Mouse (Mus musculus) ES-Bruce4 (cell line): Measurements from ENCODE around the gene Gsta2.
"Not testable (repeated sequence)": the region's sequence is repeated elsewhere in the genome, so short reads cannot be mapped to it uniquely, and the experiment has no call there.

Experiments used
- CTCF ChIP-seq: IDR thresholded peaks from one replicate; pipeline ENCODE4 v1.8.1; 2011; ENCODE audit warnings: low read depth, low read length
- POLR2A ChIP-seq: IDR thresholded peaks from one replicate; pipeline ENCODE4 v1.8.1; 2011; ENCODE audit warnings: low read length; ENCODE audit not compliant: insufficient read depth

DNA sequence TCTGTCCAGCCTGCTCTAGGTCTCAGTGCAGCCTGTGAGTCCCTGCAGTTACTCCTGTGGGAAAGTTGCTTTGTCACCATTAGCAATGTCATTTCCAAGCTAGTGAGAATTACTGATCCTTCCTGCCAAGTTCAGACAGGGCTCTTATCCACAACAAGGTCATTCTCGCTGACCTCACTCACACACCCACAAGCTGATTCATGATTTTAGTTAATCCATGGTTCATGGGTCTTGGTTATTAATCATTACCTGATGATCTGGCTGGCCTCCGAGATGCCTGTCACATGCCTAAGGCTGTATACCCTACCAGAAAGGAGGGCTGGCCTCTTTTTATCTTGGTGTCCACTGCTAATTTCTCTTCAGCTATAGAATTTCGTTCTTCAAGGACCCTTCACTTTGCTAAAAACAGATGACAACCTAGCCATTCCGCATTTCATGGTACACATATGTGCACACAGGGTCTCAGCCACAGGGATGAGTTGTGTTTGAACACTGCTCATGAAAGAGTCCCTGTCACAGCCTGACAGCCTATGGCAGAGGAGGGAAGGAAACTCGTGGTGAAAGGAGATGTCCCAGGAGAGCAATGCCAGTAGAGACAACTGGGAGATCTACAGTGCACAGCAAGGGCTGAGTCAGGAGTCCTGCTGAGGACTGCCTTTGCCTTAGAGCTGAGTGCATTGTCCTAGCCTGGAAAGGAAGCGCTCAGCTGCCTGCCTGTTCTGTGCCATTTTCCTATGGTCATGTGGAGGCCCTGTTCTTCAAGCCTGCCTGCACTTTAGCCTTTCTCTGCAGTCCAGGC is 7.2 kb downstream of the Gsta2 start:
- not testable (repeated sequence) for TF ChIP-seq CTCF, POLR2A
